Mouse (Mus musculus): ENCODE results near the gene Rnf26. TPM values are rescaled to one million over a fixed set of nuclear protein-coding genes. Genes with fewer than 3 reads are reported as not detected.

Gene Rnf26
- polyA plus RNA-seq, 1 experiment = 26.4 TPM

GRCm38 (mm10) chr9:44069252-44069651, 44.1 kb downstream of the Rnf26 start:
- H3K27ac ChIP-seq (ENCODE audit: insufficient read depth, low read depth, low read length) = no peak overlapping the region
- no peaks in the 10 kb centered on the region for H3K36me3 ChIP-seq (ENCODE audit: control insufficient read depth, insufficient read depth, low read length)
- no peak for TF ChIP-seq POLR2A (IDR thresholded peaks at IDR 0.05; ENCODE audit: low read depth, low read length)
- TF ChIP-seq CTCF (IDR thresholded peaks at IDR 0.05; ENCODE audit: extremely low read depth, insufficient read length, insufficient replicate concordance, low read depth, low read length) = no peak
- no peaks in the 10 kb centered on the region for H3K27me3 ChIP-seq (ENCODE audit: control insufficient read depth, insufficient read depth, low read length)
- peaks cover 3% of the 10 kb centered on the region; the same call in 1 of the 2 replicates for H3K4me1 ChIP-seq (ENCODE audit: control insufficient read depth, insufficient read depth, insufficient read length, low read length)
- 62% methylated on average over 7 of the region's 7 CpGs for WGBS
- no peak overlapping the region for H3K4me3 ChIP-seq (ENCODE audit: low read depth, low read length)

DNA sequence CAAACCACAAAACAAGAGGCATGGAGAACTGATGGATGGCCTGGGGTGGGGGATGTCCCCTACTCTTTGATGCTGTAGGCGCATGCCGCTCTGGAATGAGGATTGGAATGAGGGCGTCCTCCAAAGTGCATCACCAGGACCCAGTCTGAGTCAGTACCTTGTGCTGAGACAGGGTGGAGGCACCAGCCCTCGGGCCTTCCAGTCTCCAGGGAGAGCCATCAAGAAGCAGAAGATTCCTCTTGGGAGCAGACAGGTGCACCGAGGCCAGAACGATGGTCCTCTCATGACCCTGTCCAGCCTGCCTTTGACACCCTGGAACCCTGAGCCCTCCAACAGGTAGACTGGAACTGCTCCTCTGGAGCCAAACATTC, 45.4 kb downstream of the Rnf26 start:
- Histone ChIP-seq H3K36me3 (ENCODE audit: control insufficient read depth, insufficient read depth, low read length) (no peaks in the 10 kb centered on the region), H3K27ac (ENCODE audit: insufficient read depth, low read depth, low read length) (no peak overlapping the region), H3K27me3 (ENCODE audit: control insufficient read depth, insufficient read depth, low read length) (no peaks in the 10 kb centered on the region), H3K4me3 (ENCODE audit: low read depth, low read length) (no peak overlapping the region), H3K4me1 (ENCODE audit: control insufficient read depth, insufficient read depth, insufficient read length, low read length) (peaks cover 3% of the 10 kb centered on the region; the same call in 1 of the 2 replicates)
- TF ChIP-seq CTCF (IDR thresholded peaks at IDR 0.05; ENCODE audit: extremely low read depth, insufficient read length, insufficient replicate concordance, low read depth, low read length) (no peak), POLR2A (IDR thresholded peaks at IDR 0.05; ENCODE audit: low read depth, low read length) (no peak)
- WGBS = 88% methylated on average over 6 of the region's 6 CpGs

GRCm38 (mm10) chr9:44067241-44067959, 45.9 kb downstream of the Rnf26 start:
- TF ChIP-seq CTCF (IDR thresholded peaks at IDR 0.05; ENCODE audit: extremely low read depth, insufficient read length, insufficient replicate concordance, low read depth, low read length) (no peak), POLR2A (IDR thresholded peaks at IDR 0.05; ENCODE audit: low read depth, low read length) (no peak)
- H3K27ac ChIP-seq (ENCODE audit: insufficient read depth, low read depth, low read length) = no peak overlapping the region
- H3K4me3 ChIP-seq (ENCODE audit: low read depth, low read length) = peak overlapping the region; percentile 56
- H3K27me3 ChIP-seq (ENCODE audit: control insufficient read depth, insufficient read depth, low read length) = no peaks in the 10 kb centered on the region
- no peaks in the 10 kb centered on the region for H3K36me3 ChIP-seq (ENCODE audit: control insufficient read depth, insufficient read depth, low read length)
- 6% methylated on average over 15 of the region's 15 CpGs for WGBS
- peaks cover 3% of the 10 kb centered on the region; the same call in 1 of the 2 replicates for H3K4me1 ChIP-seq (ENCODE audit: control insufficient read depth, insufficient read depth, insufficient read length, low read length)

- under 1% methylated on average over 38 of the region's 38 CpGs for WGBS
- Histone ChIP-seq H3K27me3 (ENCODE audit: control insufficient read depth, insufficient read depth, low read length) (no peaks in the 10 kb centered on the region), H3K4me1 (ENCODE audit: control insufficient read depth, insufficient read depth, insufficient read length, low read length) (peaks cover 3% of the 10 kb centered on the region; the same call in 1 of the 2 replicates), H3K36me3 (ENCODE audit: control insufficient read depth, insufficient read depth, low read length) (no peaks in the 10 kb centered on the region), H3K4me3 (ENCODE audit: low read depth, low read length) (peak within 1 kb of the TSS; percentile 56), H3K27ac (ENCODE audit: insufficient read depth, low read depth, low read length) (no peak within 1 kb of the TSS)
- no peak for TF ChIP-seq POLR2A (IDR thresholded peaks at IDR 0.05; ENCODE audit: low read depth, low read length)
- peak; percentile 74 for TF ChIP-seq CTCF (IDR thresholded peaks at IDR 0.05; ENCODE audit: extremely low read depth, insufficient read length, insufficient replicate concordance, low read depth, low read length)
These were observed 46.5 kb downstream of the Rnf26 start, which contains the start of gene Usp2 for GRCm38 (mm10) chr9:44066785-44067225. TSS of gene Usp2 (plus strand) at chr9:44067021.

GRCm38 (mm10) chr9:44065177-44065576, 48.1 kb downstream of the Rnf26 start:
- H3K27ac ChIP-seq (ENCODE audit: insufficient read depth, low read depth, low read length) = no peak overlapping the region
- H3K4me1 ChIP-seq (ENCODE audit: control insufficient read depth, insufficient read depth, insufficient read length, low read length) = peaks cover 3% of the 10 kb centered on the region; the same call in 1 of the 2 replicates
- no peaks in the 10 kb centered on the region for H3K36me3 ChIP-seq (ENCODE audit: control insufficient read depth, insufficient read depth, low read length)
- H3K27me3 ChIP-seq (ENCODE audit: control insufficient read depth, insufficient read depth, low read length) = no peaks in the 10 kb centered on the region
- no peak overlapping the region for H3K4me3 ChIP-seq (ENCODE audit: low read depth, low read length)
- TF ChIP-seq POLR2A (IDR thresholded peaks at IDR 0.05; ENCODE audit: low read depth, low read length) (no peak), CTCF (IDR thresholded peaks at IDR 0.05; ENCODE audit: extremely low read depth, insufficient read length, insufficient replicate concordance, low read depth, low read length) (no peak)
- 43% methylated on average over 1 of the region's 1 CpGs for WGBS

DNA sequence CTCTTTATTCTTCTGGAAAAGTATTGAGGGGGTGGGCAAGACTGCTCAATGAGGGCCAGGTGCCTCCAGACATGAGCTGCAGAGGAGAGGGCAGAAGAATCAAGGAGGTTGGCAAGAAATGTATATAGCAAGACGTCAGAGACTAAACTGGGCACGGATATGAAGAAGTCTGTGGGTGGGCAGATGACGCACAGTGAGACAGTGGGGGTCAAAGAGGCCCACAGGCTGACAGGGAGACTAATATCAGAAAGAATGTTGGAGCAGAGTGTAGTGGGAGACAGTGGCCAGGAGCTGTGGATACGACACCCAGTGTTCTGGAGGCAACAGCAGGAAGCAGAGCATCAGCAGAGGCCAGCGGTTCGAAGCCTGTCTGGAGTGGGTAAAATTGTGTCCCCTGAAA, 54.7 kb downstream of the Rnf26 start:
- no peaks in the 10 kb centered on the region for H3K4me1 ChIP-seq (ENCODE audit: control insufficient read depth, insufficient read depth, insufficient read length, low read length)
- no peak overlapping the region for H3K27ac ChIP-seq (ENCODE audit: insufficient read depth, low read depth, low read length)
- no peaks in the 10 kb centered on the region for H3K27me3 ChIP-seq (ENCODE audit: control insufficient read depth, insufficient read depth, low read length)
- TF ChIP-seq POLR2A (IDR thresholded peaks at IDR 0.05; ENCODE audit: low read depth, low read length) = no peak
- 85% methylated on average over 6 of the region's 6 CpGs for WGBS
- no peaks in the 10 kb centered on the region for H3K36me3 ChIP-seq (ENCODE audit: control insufficient read depth, insufficient read depth, low read length)
- no peak overlapping the region for H3K4me3 ChIP-seq (ENCODE audit: low read depth, low read length)

DNA sequence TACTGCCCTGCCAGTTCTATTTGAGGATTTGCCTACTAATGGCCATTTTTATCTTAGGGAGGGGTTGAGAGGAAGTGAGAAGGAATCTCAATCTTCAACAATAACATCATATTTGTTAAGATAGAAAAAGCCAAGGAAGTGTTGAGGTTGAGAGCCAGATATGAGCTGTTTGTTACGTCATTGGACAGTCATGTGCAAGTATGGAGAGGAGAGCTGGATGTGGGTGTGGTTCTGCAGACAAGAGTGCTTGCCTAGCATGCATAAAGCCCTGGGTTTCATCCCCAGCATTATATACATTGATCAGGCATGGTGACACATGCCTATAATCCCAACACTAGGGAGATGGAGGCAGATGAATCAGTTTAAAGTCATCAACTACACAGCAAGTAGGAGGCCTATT, 59.4 kb downstream of the Rnf26 start:
- no peak for TF ChIP-seq CTCF (IDR thresholded peaks at IDR 0.05; ENCODE audit: extremely low read depth, insufficient read length, insufficient replicate concordance, low read depth, low read length)
- no peak for TF ChIP-seq POLR2A (IDR thresholded peaks at IDR 0.05; ENCODE audit: low read depth, low read length)
- no peak overlapping the region for H3K4me3 ChIP-seq (ENCODE audit: low read depth, low read length)
- 27% methylated on average over 1 of the region's 1 CpGs for WGBS
- H3K27me3 ChIP-seq (ENCODE audit: control insufficient read depth, insufficient read depth, low read length) = no peaks in the 10 kb centered on the region
- no peak overlapping the region for H3K27ac ChIP-seq (ENCODE audit: insufficient read depth, low read depth, low read length)
- no peaks in the 10 kb centered on the region for H3K36me3 ChIP-seq (ENCODE audit: control insufficient read depth, insufficient read depth, low read length)
- no peaks in the 10 kb centered on the region for H3K4me1 ChIP-seq (ENCODE audit: control insufficient read depth, insufficient read depth, insufficient read length, low read length)

Data from small intestine, adult 2 months (tissue).